Mouse (Mus musculus) liver, adult 2 months (tissue): ENCODE measurements at regions not wholly inside any gene's neighbourhood (a gene's known extent, or its start where the extent isn't known, plus 50 kb on each side); places are given as distances from the start of the nearest gene placed in this dataset.
"Not testable (repeated sequence)": the region's sequence is repeated elsewhere in the genome, so short reads cannot be mapped to it uniquely, and the experiment has no call there.

Experiments
- DNase-seq: peaks from one replicate; pipeline ENCODE4 v3.0.0-alpha.2; 2011; ENCODE audit warnings: low read depth, low spot score; ENCODE audit errors: extremely low read depth
- H3K27ac ChIP-seq: fragments of 200-500 bp; replicated peaks from 2 replicates; pipeline ENCODE4 v1.5.1; 2012; ENCODE audit warnings: low read depth, mild to moderate bottlenecking, control low read depth, inconsistent platforms, low read length; ENCODE audit not compliant: insufficient read depth
- H3K27me3 ChIP-seq: fragments of 200-500 bp; 2 replicates; pipeline ENCODE4 v1.6.1; 2012; ENCODE audit warnings: mild to moderate bottlenecking, moderate library complexity, low read length, inconsistent platforms; ENCODE audit not compliant: control insufficient read depth, insufficient read depth
- H3K36me3 ChIP-seq: fragments of 200-500 bp; 2 replicates; pipeline ENCODE4 v1.6.1; 2012; ENCODE audit warnings: low read length, inconsistent platforms; ENCODE audit not compliant: control insufficient read depth, insufficient read depth
- H3K4me1 ChIP-seq: fragments of 200-500 bp; 2 replicates; pipeline ENCODE4 v1.6.1; 2011; ENCODE audit warnings: low read length; ENCODE audit not compliant: control insufficient read depth, insufficient read depth
- H3K4me3 ChIP-seq: fragments of 200-500 bp; 2 replicates; pipeline ENCODE4 v1.5.1; 2011; ENCODE audit warnings: low read depth, mild to moderate bottlenecking, control low read depth, low read length, moderate library complexity; ENCODE audit not compliant: insufficient read depth
- H3K79me2 ChIP-seq: fragments of 200-500 bp; 2 replicates; pipeline ENCODE4 v1.6.1; 2012; ENCODE audit warnings: inconsistent platforms, mild to moderate bottlenecking, low read length, moderate library complexity; ENCODE audit not compliant: control insufficient read depth, insufficient read depth
- H3K9ac ChIP-seq: fragments of 200-500 bp; 2 replicates; pipeline ENCODE4 v1.6.1; 2012; ENCODE audit warnings: low read depth, mild to moderate bottlenecking, control low read depth, inconsistent platforms, low read length
- CTCF ChIP-seq: fragments of 200-500 bp; IDR thresholded peaks from 2 replicates; pipeline ENCODE4 v1.5.1; 2011; ENCODE audit warnings: low read depth, low read length, control low read depth
- WGBS: fragments of 180-500 bp; shearing (Covaris S2); methylation state at CpG from one replicate; pipeline ENCODE4 v1.1.7; 2018; 5-methylcytosine and 5-hydroxymethylcytosine counted together

DNA sequence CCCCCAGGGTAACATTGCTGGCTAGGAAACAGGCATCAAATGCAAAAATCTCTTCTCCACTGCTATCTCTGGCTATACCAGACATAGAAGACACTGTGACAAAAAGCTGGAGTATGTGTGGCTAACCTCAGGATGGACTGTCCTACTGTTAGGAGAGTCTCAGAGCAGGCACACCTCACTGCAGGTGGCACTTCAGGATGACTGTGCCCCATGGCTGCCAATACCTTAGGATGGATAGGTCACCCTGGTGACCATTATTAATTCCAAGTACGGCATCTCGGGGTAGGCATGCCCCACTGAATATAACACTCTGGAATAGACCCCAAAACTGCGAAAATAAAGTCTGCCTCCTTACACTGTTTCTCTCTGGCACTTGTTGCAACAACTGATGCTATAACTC, 68.3 kb upstream of the Gm21119 start:
- not testable (repeated sequence) for H3K4me1 ChIP-seq, H3K36me3 ChIP-seq, DNase-seq, H3K79me2 ChIP-seq, H3K9ac ChIP-seq, H3K4me3 ChIP-seq, H3K27ac ChIP-seq, H3K27me3 ChIP-seq
- no CpG with 5 or more reads among the region's 3 CpGs for WGBS

DNA sequence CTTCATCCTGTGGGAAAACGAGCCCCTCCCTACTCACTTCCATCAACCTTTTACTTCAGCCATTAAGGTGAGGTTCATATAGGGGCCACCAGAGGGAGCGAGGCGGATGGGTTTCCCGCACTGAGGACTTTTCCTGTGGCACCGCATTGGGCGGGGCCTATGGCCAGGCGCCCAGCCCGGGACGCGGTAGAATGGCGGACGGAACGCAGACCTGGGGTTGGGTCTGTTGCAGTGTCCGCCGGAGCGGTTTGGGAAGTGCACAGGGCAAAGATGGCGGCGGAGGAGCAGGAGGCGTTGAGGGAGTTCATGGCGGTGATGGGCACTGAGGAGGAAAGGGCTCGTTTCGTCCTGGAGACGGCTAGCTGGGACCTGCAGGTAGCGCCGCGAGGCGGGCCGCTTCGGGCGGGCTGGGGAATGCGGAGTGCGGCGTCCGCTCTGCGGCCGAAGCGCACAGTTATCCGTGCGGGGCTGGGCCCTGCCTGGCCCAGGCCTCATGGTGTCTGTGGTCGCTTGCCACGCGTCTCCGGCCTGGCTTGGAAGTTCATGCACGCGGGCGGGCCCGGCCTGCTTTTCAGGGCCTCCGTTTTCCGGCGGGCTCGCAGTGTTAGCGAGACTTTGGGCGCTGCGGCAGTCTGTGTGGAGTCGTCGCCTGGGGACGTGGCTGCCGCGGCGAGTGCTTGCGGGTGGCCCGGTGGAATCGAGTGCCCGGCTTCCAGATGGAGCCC, 64.5 kb upstream of the Gm21119 start:
- Histone ChIP-seq H3K27ac (peak overlapping the region; percentile 52; the same call in 1 of the 2 replicates), H3K4me3 (peak overlapping the region; percentile 80), H3K9ac (peak overlapping the region; percentile 92)
- WGBS: 4% methylated on average over 64 of the region's 64 CpGs
- DNase-seq: peak; percentile 50
- H3K79me2 ChIP-seq, H3K4me1 ChIP-seq, H3K27me3 ChIP-seq, H3K36me3 ChIP-seq: not testable (repeated sequence)
- peak; percentile 61 for TF ChIP-seq CTCF

GRCm38 (mm10) chr8:20556501-20557181, 58.1 kb upstream of the Gm21119 start:
- not testable (repeated sequence) for H3K36me3 ChIP-seq, H3K4me3 ChIP-seq, DNase-seq, H3K79me2 ChIP-seq, H3K4me1 ChIP-seq, H3K27me3 ChIP-seq, H3K9ac ChIP-seq, H3K27ac ChIP-seq
- WGBS: no CpG with 5 or more reads among the region's 6 CpGs

- DNase-seq: peak; percentile 0
- H3K9ac ChIP-seq, H3K36me3 ChIP-seq, H3K4me1 ChIP-seq, H3K79me2 ChIP-seq, H3K27ac ChIP-seq, H3K4me3 ChIP-seq, H3K27me3 ChIP-seq: not testable (repeated sequence)
- 78% methylated on average over 7 of the region's 8 CpGs for WGBS
Observed at GRCm38 (mm10) chr8:20557184-20557583, 57.5 kb upstream of the Gm21119 start.

GRCm38 (mm10) chr8:20557609-20558008, 57.1 kb upstream of the Gm21119 start:
- H3K27ac ChIP-seq: not testable (repeated sequence)

More at GRCm38 (mm10) chr8:20557609-20558008, 57.1 kb upstream of the Gm21119 start:
- H3K4me3 ChIP-seq: peak overlapping the region; percentile 54; the same call in 1 of the 2 replicates
- not testable (repeated sequence) for H3K36me3 ChIP-seq, H3K4me1 ChIP-seq, H3K79me2 ChIP-seq, H3K9ac ChIP-seq, DNase-seq, H3K27me3 ChIP-seq
- 63% methylated on average over 47 of the region's 47 CpGs for WGBS
